Mouse (Mus musculus): Measurements from ENCODE around the gene Pnp. TPM values are rescaled to one million over a fixed set of nuclear protein-coding genes. Genes with fewer than 3 reads are reported as not detected.
A peak's percentile ranks its signal among the peaks of the same experiment; 100 is the strongest.

Gene Pnp
- polyA plus RNA-seq (2012; rRNA removed) = 59.2 and 116 TPM in 2 replicates

DNA sequence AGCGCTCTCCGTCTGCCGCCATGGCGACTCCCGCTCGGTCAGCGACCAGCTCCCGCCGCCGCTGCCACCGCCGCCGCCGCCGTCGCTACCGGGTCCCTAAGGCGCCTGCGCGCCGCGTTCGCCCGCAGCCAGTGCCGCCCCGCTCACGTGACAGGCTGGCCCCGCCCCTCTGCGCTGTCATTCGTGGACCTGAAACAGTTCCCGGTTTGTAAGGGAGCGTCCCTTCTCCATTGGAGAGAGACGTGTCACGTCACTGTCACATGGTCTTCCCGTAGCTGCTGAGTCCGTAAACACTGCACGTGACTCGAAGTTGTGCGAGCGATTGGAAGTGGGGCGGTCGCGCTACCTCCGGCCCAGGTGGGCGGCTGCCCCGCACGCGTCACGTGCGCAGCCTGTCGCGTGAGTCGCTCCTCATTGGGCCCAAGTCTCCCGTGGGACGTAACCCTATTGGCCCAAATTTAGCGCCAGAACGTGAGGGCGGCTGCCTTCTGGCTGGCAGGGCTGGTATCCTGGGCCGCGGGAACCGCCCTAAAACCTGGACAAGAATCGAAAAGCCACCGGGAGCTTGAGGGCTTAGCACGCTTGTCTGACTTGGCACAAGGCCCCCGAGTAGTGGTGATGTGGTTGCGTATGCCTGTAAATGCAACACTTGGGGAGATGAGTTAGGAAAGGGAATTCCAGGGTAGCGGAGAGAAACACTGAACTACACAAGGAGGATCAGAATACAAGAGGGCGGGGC lies at the start of gene Pnp, which contains the start of gene Pip4p1:
TSS of gene Pnp (plus strand) at position 329 of the 739 bp plus-strand sequence.
TSS of gene Pip4p1 (minus strand) at position 103 of the 739 bp plus-strand sequence.
- peaks cover 29% of the 10 kb centered on the region for H3K36me3 ChIP-seq (ENCODE audit: control insufficient read depth, insufficient read depth, low read length)
- no peaks in the 10 kb centered on the region for H3K27me3 ChIP-seq (ENCODE audit: control insufficient read depth, insufficient read depth, low read length)
- H3K4me3 ChIP-seq (ENCODE audit: low read depth, low read length) = peak within 1 kb of the TSS; percentile 72
- under 1% methylated on average over 68 of the region's 68 CpGs for WGBS
- H3K4me1 ChIP-seq (ENCODE audit: control insufficient read depth, insufficient read depth, insufficient read length, low read length) = peaks cover 7% of the 10 kb centered on the region; the same call in 1 of the 2 replicates
- H3K27ac ChIP-seq (ENCODE audit: insufficient read depth, low read depth, low read length) = peak within 1 kb of the TSS; percentile 92
- TF ChIP-seq CTCF (IDR thresholded peaks at IDR 0.05; ENCODE audit: extremely low read depth, insufficient read length, insufficient replicate concordance, low read depth, low read length) (no peak), POLR2A (IDR thresholded peaks at IDR 0.05; ENCODE audit: low read depth, low read length) (peak; percentile 44; the same call in 1 of the 2 replicates)

GRCm38 (mm10) chr14:50891621-50892020 lies 39.3 kb upstream of the Pnp start:
- no peaks in the 10 kb centered on the region for H3K27me3 ChIP-seq (ENCODE audit: control insufficient read depth, insufficient read depth, low read length)
- no peak overlapping the region for H3K4me3 ChIP-seq (ENCODE audit: low read depth, low read length)
- H3K4me1 ChIP-seq (ENCODE audit: control insufficient read depth, insufficient read depth, insufficient read length, low read length) = peaks cover 15% of the 10 kb centered on the region
- H3K27ac ChIP-seq (ENCODE audit: insufficient read depth, low read depth, low read length) = no peak overlapping the region
- no peak for TF ChIP-seq CTCF (IDR thresholded peaks at IDR 0.05; ENCODE audit: extremely low read depth, insufficient read length, insufficient replicate concordance, low read depth, low read length)
- no peak for TF ChIP-seq POLR2A (IDR thresholded peaks at IDR 0.05; ENCODE audit: low read depth, low read length)
- no peaks in the 10 kb centered on the region for H3K36me3 ChIP-seq (ENCODE audit: control insufficient read depth, insufficient read depth, low read length)
- 97% methylated on average over 8 of the region's 8 CpGs for WGBS

GRCm38 (mm10) chr14:50892091-50892490 lies 38.8 kb upstream of the Pnp start:
- Histone ChIP-seq H3K4me3 (ENCODE audit: low read depth, low read length) (no peak overlapping the region), H3K27me3 (ENCODE audit: control insufficient read depth, insufficient read depth, low read length) (no peaks in the 10 kb centered on the region), H3K4me1 (ENCODE audit: control insufficient read depth, insufficient read depth, insufficient read length, low read length) (peaks cover 17% of the 10 kb centered on the region), H3K36me3 (ENCODE audit: control insufficient read depth, insufficient read depth, low read length) (no peaks in the 10 kb centered on the region), H3K27ac (ENCODE audit: insufficient read depth, low read depth, low read length) (no peak overlapping the region)
- no peak for TF ChIP-seq CTCF (IDR thresholded peaks at IDR 0.05; ENCODE audit: extremely low read depth, insufficient read length, insufficient replicate concordance, low read depth, low read length)
- no peak for TF ChIP-seq POLR2A (IDR thresholded peaks at IDR 0.05; ENCODE audit: low read depth, low read length)
- 74% methylated on average over 7 of the region's 7 CpGs for WGBS

GRCm38 (mm10) chr14:50892541-50893459 lies 38.1 kb upstream of the Pnp start:
- no peak for TF ChIP-seq CTCF (IDR thresholded peaks at IDR 0.05; ENCODE audit: extremely low read depth, insufficient read length, insufficient replicate concordance, low read depth, low read length)
- TF ChIP-seq POLR2A (IDR thresholded peaks at IDR 0.05; ENCODE audit: low read depth, low read length) = no peak
- no peaks in the 10 kb centered on the region for H3K27me3 ChIP-seq (ENCODE audit: control insufficient read depth, insufficient read depth, low read length)
- H3K4me3 ChIP-seq (ENCODE audit: low read depth, low read length) = 0 out of 2 replicates have a peak overlapping the region, but pooled peaks have one; percentile 18
- 38% methylated on average over 22 of the region's 22 CpGs for WGBS
- H3K27ac ChIP-seq (ENCODE audit: insufficient read depth, low read depth, low read length) = no peak overlapping the region
- H3K36me3 ChIP-seq (ENCODE audit: control insufficient read depth, insufficient read depth, low read length) = no peaks in the 10 kb centered on the region
- H3K4me1 ChIP-seq (ENCODE audit: control insufficient read depth, insufficient read depth, insufficient read length, low read length) = peaks cover 17% of the 10 kb centered on the region

DNA sequence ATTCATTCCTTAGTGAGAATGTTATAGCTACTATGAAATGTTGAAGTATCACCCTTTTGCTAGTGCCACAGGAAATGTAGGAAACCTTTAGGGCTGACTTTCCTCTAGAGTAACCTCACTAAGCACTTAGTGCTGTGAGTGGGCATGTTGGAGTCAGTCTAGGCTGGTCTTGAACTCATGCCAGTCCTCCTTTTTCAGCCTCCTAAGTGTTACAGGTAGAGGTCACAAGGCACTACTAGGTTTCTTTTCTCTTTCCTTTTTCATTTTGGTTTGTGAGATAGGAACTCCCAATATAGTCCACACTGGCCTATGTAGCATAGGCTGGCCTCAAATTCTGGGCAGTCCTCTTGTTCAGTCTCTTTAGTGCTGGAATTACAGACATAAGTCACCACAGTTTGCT lies 35.5 kb upstream of the Pnp start:
- no peak for TF ChIP-seq POLR2A (IDR thresholded peaks at IDR 0.05; ENCODE audit: low read depth, low read length)
- TF ChIP-seq CTCF (IDR thresholded peaks at IDR 0.05; ENCODE audit: extremely low read depth, insufficient read length, insufficient replicate concordance, low read depth, low read length) = no peak
- Histone ChIP-seq H3K36me3 (ENCODE audit: control insufficient read depth, insufficient read depth, low read length) (no peaks in the 10 kb centered on the region), H3K27ac (ENCODE audit: insufficient read depth, low read depth, low read length) (peak overlapping the region; percentile 23), H3K4me3 (ENCODE audit: low read depth, low read length) (no peak overlapping the region), H3K4me1 (ENCODE audit: control insufficient read depth, insufficient read depth, insufficient read length, low read length) (peaks cover 17% of the 10 kb centered on the region), H3K27me3 (ENCODE audit: control insufficient read depth, insufficient read depth, low read length) (no peaks in the 10 kb centered on the region)

GRCm38 (mm10) chr14:50895985-50896746 lies 34.7 kb upstream of the Pnp start:
- no peak for TF ChIP-seq CTCF (IDR thresholded peaks at IDR 0.05; ENCODE audit: extremely low read depth, insufficient read length, insufficient replicate concordance, low read depth, low read length)
- TF ChIP-seq POLR2A (IDR thresholded peaks at IDR 0.05; ENCODE audit: low read depth, low read length) = no peak
- Histone ChIP-seq H3K4me1 (ENCODE audit: control insufficient read depth, insufficient read depth, insufficient read length, low read length) (peaks cover 17% of the 10 kb centered on the region), H3K27me3 (ENCODE audit: control insufficient read depth, insufficient read depth, low read length) (no peaks in the 10 kb centered on the region), H3K27ac (ENCODE audit: insufficient read depth, low read depth, low read length) (peak overlapping the region; percentile 65), H3K4me3 (ENCODE audit: low read depth, low read length) (peak overlapping the region; percentile 57), H3K36me3 (ENCODE audit: control insufficient read depth, insufficient read depth, low read length) (no peaks in the 10 kb centered on the region)
- 10% methylated on average over 19 of the region's 19 CpGs for WGBS
